Mouse (Mus musculus): ENCODE measurements around the gene Txlnb. TPM values are rescaled to one million over a fixed set of nuclear protein-coding genes. Genes with fewer than 3 reads are reported as not detected.

Txlnb gene
- 1.2 and 1.7 TPM in 2 replicates for polyA plus RNA-seq (2015; fragmentation: Nextera tagmentation; extraction: Ambion mirVana)

GRCm38 (mm10) chr10:17795767-17796631 lies at the start of gene Txlnb:
Gene Txlnb, plus strand, starts transcription at chr10:17796226.
- Histone ChIP-seq H3K9me3 (ENCODE audit: control insufficient read depth, low read length) (no peaks in the 10 kb centered on the region), H3K4me1 (ENCODE audit: control insufficient read depth, insufficient read depth, low read depth, low read length) (0 out of 2 replicates have a peak, but pooled peaks cover 4% of the 10 kb centered on the region), H3K27me3 (replicated peaks; ENCODE audit: control insufficient read depth, insufficient read depth, low read length) (no peaks in the 10 kb centered on the region), H3K9ac (ENCODE audit: low read depth, low read length) (peak within 1 kb of the TSS; percentile 28; the same call in 1 of the 2 replicates), H3K4me2 (ENCODE audit: low read length) (peak within 1 kb of the TSS; percentile 57), H3K27ac (ENCODE audit: low read depth, low read length) (peak within 1 kb of the TSS; percentile 62), H3K36me3 (ENCODE audit: control insufficient read depth, insufficient read depth, low read length) (no peaks in the 10 kb centered on the region), H3K4me3 (ENCODE audit: low read length) (peak within 1 kb of the TSS; percentile 24)
- peak; percentile 88 for ATAC-seq
- 5% methylated on average over 13 of the region's 13 CpGs for whole genome bisulfite sequencing

GRCm38 (mm10) chr10:17752478-17752877 lies 43.5 kb upstream of the Txlnb start:
- no peak for ATAC-seq
- Histone ChIP-seq H3K9me3 (ENCODE audit: control insufficient read depth, low read length) (peaks cover 6% of the 10 kb centered on the region), H3K4me1 (ENCODE audit: control insufficient read depth, insufficient read depth, low read depth, low read length) (no peaks in the 10 kb centered on the region), H3K27me3 (replicated peaks; ENCODE audit: control insufficient read depth, insufficient read depth, low read length) (no peaks in the 10 kb centered on the region), H3K4me3 (ENCODE audit: low read length) (no peak overlapping the region), H3K36me3 (ENCODE audit: control insufficient read depth, insufficient read depth, low read length) (no peaks in the 10 kb centered on the region), H3K27ac (ENCODE audit: low read depth, low read length) (no peak overlapping the region), H3K4me2 (ENCODE audit: low read length) (no peak overlapping the region), H3K9ac (ENCODE audit: low read depth, low read length) (no peak overlapping the region)
- 82% methylated on average over 5 of the region's 5 CpGs for WGBS

- H3K27ac ChIP-seq (ENCODE audit: low read depth, low read length) = no peak overlapping the region
- H3K9ac ChIP-seq (ENCODE audit: low read depth, low read length) = no peak overlapping the region
- peaks cover 6% of the 10 kb centered on the region for H3K9me3 ChIP-seq (ENCODE audit: control insufficient read depth, low read length)
- H3K4me1 ChIP-seq (ENCODE audit: control insufficient read depth, insufficient read depth, low read depth, low read length) = no peaks in the 10 kb centered on the region
- WGBS = 94% methylated on average over 3 of the region's 3 CpGs
- H3K36me3 ChIP-seq (ENCODE audit: control insufficient read depth, insufficient read depth, low read length) = no peaks in the 10 kb centered on the region
- H3K4me3 ChIP-seq (ENCODE audit: low read length) = no peak overlapping the region
- H3K27me3 ChIP-seq (replicated peaks; ENCODE audit: control insufficient read depth, insufficient read depth, low read length) = no peaks in the 10 kb centered on the region
- ATAC-seq = no peak
- no peak overlapping the region for H3K4me2 ChIP-seq (ENCODE audit: low read length)
Observed at GRCm38 (mm10) chr10:17759772-17760171, 36.3 kb upstream of the Txlnb start.

- no peak for ATAC-seq
- Histone ChIP-seq H3K4me1 (ENCODE audit: control insufficient read depth, insufficient read depth, low read depth, low read length) (no peaks in the 10 kb centered on the region), H3K27me3 (replicated peaks; ENCODE audit: control insufficient read depth, insufficient read depth, low read length) (no peaks in the 10 kb centered on the region), H3K9ac (ENCODE audit: low read depth, low read length) (no peak overlapping the region), H3K4me2 (ENCODE audit: low read length) (no peak overlapping the region), H3K4me3 (ENCODE audit: low read length) (no peak overlapping the region), H3K36me3 (ENCODE audit: control insufficient read depth, insufficient read depth, low read length) (no peaks in the 10 kb centered on the region), H3K9me3 (ENCODE audit: control insufficient read depth, low read length) (peaks cover under 1% of the 10 kb centered on the region), H3K27ac (ENCODE audit: low read depth, low read length) (no peak overlapping the region)
- 78% methylated on average over 9 of the region's 9 CpGs for WGBS
Observed at GRCm38 (mm10) chr10:17760750-17761613, 35.0 kb upstream of the Txlnb start.

GRCm38 (mm10) chr10:17761652-17762051 lies 34.4 kb upstream of the Txlnb start:
- Histone ChIP-seq H3K9me3 (ENCODE audit: control insufficient read depth, low read length) (no peaks in the 10 kb centered on the region), H3K4me3 (ENCODE audit: low read length) (no peak overlapping the region), H3K27ac (ENCODE audit: low read depth, low read length) (no peak overlapping the region), H3K4me1 (ENCODE audit: control insufficient read depth, insufficient read depth, low read depth, low read length) (no peaks in the 10 kb centered on the region), H3K9ac (ENCODE audit: low read depth, low read length) (no peak overlapping the region), H3K36me3 (ENCODE audit: control insufficient read depth, insufficient read depth, low read length) (no peaks in the 10 kb centered on the region), H3K4me2 (ENCODE audit: low read length) (no peak overlapping the region), H3K27me3 (replicated peaks; ENCODE audit: control insufficient read depth, insufficient read depth, low read length) (no peaks in the 10 kb centered on the region)
- WGBS = 97% methylated on average over 1 of the region's 1 CpGs
- no peak for ATAC-seq

- WGBS = 89% methylated on average over 8 of the region's 8 CpGs
- no peaks in the 10 kb centered on the region for H3K36me3 ChIP-seq (ENCODE audit: control insufficient read depth, insufficient read depth, low read length)
- H3K9ac ChIP-seq (ENCODE audit: low read depth, low read length) = no peak overlapping the region
- H3K4me3 ChIP-seq (ENCODE audit: low read length) = no peak overlapping the region
- H3K4me1 ChIP-seq (ENCODE audit: control insufficient read depth, insufficient read depth, low read depth, low read length) = no peaks in the 10 kb centered on the region
- no peak overlapping the region for H3K4me2 ChIP-seq (ENCODE audit: low read length)
- no peak overlapping the region for H3K27ac ChIP-seq (ENCODE audit: low read depth, low read length)
- no peaks in the 10 kb centered on the region for H3K27me3 ChIP-seq (replicated peaks; ENCODE audit: control insufficient read depth, insufficient read depth, low read length)
- ATAC-seq = no peak
- no peaks in the 10 kb centered on the region for H3K9me3 ChIP-seq (ENCODE audit: control insufficient read depth, low read length)
Observed at GRCm38 (mm10) chr10:17762946-17763345, 33.1 kb upstream of the Txlnb start.

GRCm38 (mm10) chr10:17769856-17770255 lies 26.2 kb upstream of the Txlnb start:
- H3K27me3 ChIP-seq (replicated peaks; ENCODE audit: control insufficient read depth, insufficient read depth, low read length) = no peaks in the 10 kb centered on the region
- WGBS = 87% methylated on average over 5 of the region's 5 CpGs
- no peaks in the 10 kb centered on the region for H3K4me1 ChIP-seq (ENCODE audit: control insufficient read depth, insufficient read depth, low read depth, low read length)
- ATAC-seq = no peak
- H3K4me2 ChIP-seq (ENCODE audit: low read length) = no peak overlapping the region
- no peaks in the 10 kb centered on the region for H3K36me3 ChIP-seq (ENCODE audit: control insufficient read depth, insufficient read depth, low read length)
- no peak overlapping the region for H3K4me3 ChIP-seq (ENCODE audit: low read length)
- no peak overlapping the region for H3K9ac ChIP-seq (ENCODE audit: low read depth, low read length)
- H3K27ac ChIP-seq (ENCODE audit: low read depth, low read length) = no peak overlapping the region
- no peaks in the 10 kb centered on the region for H3K9me3 ChIP-seq (ENCODE audit: control insufficient read depth, low read length)

GRCm38 (mm10) chr10:17772364-17772763 lies 23.7 kb upstream of the Txlnb start:
- no peaks in the 10 kb centered on the region for H3K4me1 ChIP-seq (ENCODE audit: control insufficient read depth, insufficient read depth, low read depth, low read length)
- H3K4me2 ChIP-seq (ENCODE audit: low read length) = no peak overlapping the region
- H3K36me3 ChIP-seq (ENCODE audit: control insufficient read depth, insufficient read depth, low read length) = no peaks in the 10 kb centered on the region
- H3K27me3 ChIP-seq (replicated peaks; ENCODE audit: control insufficient read depth, insufficient read depth, low read length) = no peaks in the 10 kb centered on the region
- 84% methylated on average over 10 of the region's 10 CpGs for WGBS
- H3K9me3 ChIP-seq (ENCODE audit: control insufficient read depth, low read length) = no peaks in the 10 kb centered on the region
- no peak overlapping the region for H3K4me3 ChIP-seq (ENCODE audit: low read length)
- ATAC-seq = no peak
- no peak overlapping the region for H3K27ac ChIP-seq (ENCODE audit: low read depth, low read length)
- H3K9ac ChIP-seq (ENCODE audit: low read depth, low read length) = no peak overlapping the region

- H3K27ac ChIP-seq (ENCODE audit: low read depth, low read length) = no peak overlapping the region
- H3K27me3 ChIP-seq (replicated peaks; ENCODE audit: control insufficient read depth, insufficient read depth, low read length) = no peaks in the 10 kb centered on the region
- no peaks in the 10 kb centered on the region for H3K4me1 ChIP-seq (ENCODE audit: control insufficient read depth, insufficient read depth, low read depth, low read length)
- 87% methylated on average over 3 of the region's 3 CpGs for WGBS
- no peak for ATAC-seq
- no peak overlapping the region for H3K9ac ChIP-seq (ENCODE audit: low read depth, low read length)
- H3K36me3 ChIP-seq (ENCODE audit: control insufficient read depth, insufficient read depth, low read length) = no peaks in the 10 kb centered on the region
- no peaks in the 10 kb centered on the region for H3K9me3 ChIP-seq (ENCODE audit: control insufficient read depth, low read length)
- H3K4me2 ChIP-seq (ENCODE audit: low read length) = no peak overlapping the region
- H3K4me3 ChIP-seq (ENCODE audit: low read length) = no peak overlapping the region
Observed at GRCm38 (mm10) chr10:17774366-17774765, 21.7 kb upstream of the Txlnb start.

Data from hindbrain, embryonic 16.5 days (tissue).